Mouse (Mus musculus) heart, embryonic 12.5 days (tissue): Measurements from ENCODE around the gene Hist1h2bq. TPM values are rescaled to one million over a fixed set of nuclear protein-coding genes. Genes with fewer than 3 reads are reported as not detected.
"Not testable (repeated sequence)": the region's sequence is repeated elsewhere in the genome, so short reads cannot be mapped to it uniquely, and the experiment has no call there.

ENCODE experiments used
- ATAC-seq: fragments of 200-750 bp; cut with Nextera tagmentation; 2 replicates; pipeline ENCODE4 v1.8.0; 2017; ENCODE audit warnings: moderate TSS enrichment, moderate library complexity; ENCODE audit not compliant: insufficient number of reproducible peaks, low FRiP score
- H3K27ac ChIP-seq: fragments of 300-500 bp; sonication (generic); 2 replicates; pipeline ENCODE4 v1.5.1; 2016; ENCODE audit warnings: mild to moderate bottlenecking, moderate library complexity; ENCODE audit not compliant: poor library complexity, severe bottlenecking
- H3K27me3 ChIP-seq: fragments of 300-500 bp; sonication (generic); replicated peaks from 2 replicates; pipeline ENCODE4 v1.6.1; 2016; ENCODE audit warnings: mild to moderate bottlenecking, moderate library complexity
- H3K36me3 ChIP-seq: fragments of 300-500 bp; sonication (generic); 2 replicates; pipeline ENCODE4 v1.6.1; 2016; ENCODE audit warnings: mild to moderate bottlenecking, moderate library complexity
- H3K4me1 ChIP-seq: fragments of 300-500 bp; sonication (generic); replicated peaks from 2 replicates; pipeline ENCODE4 v1.6.1; 2016; ENCODE audit warnings: mild to moderate bottlenecking
- H3K4me2 ChIP-seq: fragments of 300-500 bp; sonication (generic); 2 replicates; pipeline ENCODE4 v1.6.1; 2016; ENCODE audit warnings: mild to moderate bottlenecking, moderate library complexity
- H3K4me3 ChIP-seq: fragments of 300-500 bp; sonication (generic); 2 replicates; pipeline ENCODE4 v1.5.1; 2016; ENCODE audit warnings: mild to moderate bottlenecking
- H3K9ac ChIP-seq: fragments of 300-500 bp; sonication (generic); 2 replicates; pipeline ENCODE4 v1.6.1; 2016; ENCODE audit warnings: mild to moderate bottlenecking, moderate library complexity
- H3K9me3 ChIP-seq: fragments of 300-500 bp; sonication (generic); replicated peaks from 2 replicates; pipeline ENCODE4 v1.6.1; 2016; ENCODE audit warnings: mild to moderate bottlenecking, moderate library complexity
- WGBS: fragments of 180-500 bp; shearing (Covaris S2); methylation state at CpG from one replicate; pipeline ENCODE4 v1.1.7; 2016; 5-methylcytosine and 5-hydroxymethylcytosine counted together
- polyA plus RNA-seq: library from polyadenylated mRNA; unstranded; fragments of >200 nt; fragmentation: Nextera tagmentation; extraction: Ambion mirVana; gene quantifications from 2 replicates; pipeline ENCODE4 v1.2.1, GENCODE M21; 2016

Hist1h2bq gene
- polyA plus RNA-seq, 1 experiment from 2014 or later = 8.4 TPM

GRCm38 (mm10) chr13:21787760-21788593 lies 22.0 kb downstream of the Hist1h2bq start:
- H3K4me2 ChIP-seq = peak overlapping the region; percentile 65
- peaks cover 26% of the 10 kb centered on the region for H3K4me1 ChIP-seq
- H3K27me3 ChIP-seq = no peaks in the 10 kb centered on the region
- 0 out of 2 replicates have a peak, but pooled peaks have one; percentile 9 for ATAC-seq
- no peaks in the 10 kb centered on the region for H3K36me3 ChIP-seq
- peak overlapping the region; percentile 45; the same call in 1 of the 2 replicates for H3K9ac ChIP-seq
- no peaks in the 10 kb centered on the region for H3K9me3 ChIP-seq
- 0 out of 2 replicates have a peak overlapping the region, but pooled peaks have one; percentile 24 for H3K4me3 ChIP-seq
- 20% methylated on average over 17 of the region's 21 CpGs for WGBS
- peak overlapping the region; percentile 57 for H3K27ac ChIP-seq

DNA sequence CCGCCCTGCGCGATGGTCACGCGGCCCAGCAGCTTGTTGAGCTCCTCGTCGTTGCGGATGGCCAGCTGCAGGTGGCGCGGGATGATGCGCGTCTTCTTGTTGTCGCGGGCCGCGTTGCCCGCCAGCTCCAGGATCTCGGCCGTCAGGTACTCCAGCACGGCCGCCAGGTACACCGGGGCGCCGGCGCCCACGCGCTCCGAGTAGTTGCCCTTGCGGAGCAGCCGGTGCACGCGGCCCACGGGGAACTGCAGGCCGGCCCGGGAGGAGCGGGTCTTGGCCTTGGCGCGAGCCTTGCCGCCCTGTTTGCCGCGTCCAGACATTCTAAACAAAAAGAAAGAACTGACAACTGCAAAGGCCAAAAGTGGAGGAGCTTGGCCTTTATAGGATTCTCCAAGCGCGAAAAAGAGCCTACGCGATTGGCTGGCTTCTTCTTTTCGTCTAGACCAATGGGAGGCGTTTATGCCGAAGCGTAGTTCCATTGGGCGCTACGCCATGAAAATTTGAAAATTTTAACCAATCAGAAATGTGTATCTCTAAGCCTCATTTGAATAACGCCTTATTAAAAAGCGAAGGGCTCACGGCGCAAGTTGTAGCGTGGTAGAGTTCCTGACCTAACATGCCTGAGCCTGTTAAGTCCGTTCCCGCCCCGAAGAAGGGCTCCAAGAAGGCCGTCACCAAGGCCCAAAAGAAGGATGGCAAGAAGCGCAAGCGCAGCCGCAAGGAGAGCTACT lies 22.9 kb downstream of the Hist1h2bq start, which contains the start of the genes Hist1h2an and Hist1h2bp:
Hist1h2an (minus strand) TSS at position 320 of the 731 bp plus-strand sequence.
Hist1h2bp (plus strand) TSS at position 563 of the 731 bp plus-strand sequence.
- ATAC-seq = peak; percentile 94
- WGBS = under 1% methylated on average over 43 of the region's 63 CpGs

GRCm38 (mm10) chr13:21786189-21786898 lies 23.7 kb downstream of the Hist1h2bq start:
- H3K4me3 ChIP-seq = peak overlapping the region; percentile 42
- H3K4me2 ChIP-seq = peak overlapping the region; percentile 65
- no peaks in the 10 kb centered on the region for H3K36me3 ChIP-seq
- peak overlapping the region; percentile 67; the same call in 1 of the 2 replicates for H3K9ac ChIP-seq
- peaks cover 32% of the 10 kb centered on the region for H3K4me1 ChIP-seq
- H3K27me3 ChIP-seq = no peaks in the 10 kb centered on the region
- no peaks in the 10 kb centered on the region for H3K9me3 ChIP-seq
- ATAC-seq = no peak
- WGBS = 10% methylated on average over 8 of the region's 8 CpGs
- peak overlapping the region; percentile 83 for H3K27ac ChIP-seq

More for the DNA sequence above, 22.9 kb downstream of the Hist1h2bq start, which contains the start of the genes Hist1h2an and Hist1h2bp:
- H3K36me3 ChIP-seq, H3K27me3 ChIP-seq, H3K9me3 ChIP-seq: not testable (repeated sequence)
- H3K27ac ChIP-seq = peak within 1 kb of the TSS; percentile 83
- H3K4me2 ChIP-seq = peak within 1 kb of the TSS; percentile 65
- peak within 1 kb of the TSS; percentile 42 for H3K4me3 ChIP-seq
- peaks cover 32% of the 10 kb centered on the region for H3K4me1 ChIP-seq
- peak within 1 kb of the TSS; percentile 67; the same call in 1 of the 2 replicates for H3K9ac ChIP-seq

- H3K4me3 ChIP-seq = 0 out of 2 replicates have a peak overlapping the region, but pooled peaks have one; percentile 37
- ATAC-seq = no peak
- no peaks in the 10 kb centered on the region for H3K9me3 ChIP-seq
- peak overlapping the region; percentile 85 for H3K27ac ChIP-seq
- peaks cover 33% of the 10 kb centered on the region for H3K4me1 ChIP-seq
- H3K9ac ChIP-seq = peak overlapping the region; percentile 64
- H3K27me3 ChIP-seq = no peaks in the 10 kb centered on the region
- H3K36me3 ChIP-seq = no peaks in the 10 kb centered on the region
- 41% methylated on average over 6 of the region's 6 CpGs for WGBS
- peak overlapping the region; percentile 66 for H3K4me2 ChIP-seq
Measured at GRCm38 (mm10) chr13:21784311-21784710, 25.7 kb downstream of the Hist1h2bq start.

DNA sequence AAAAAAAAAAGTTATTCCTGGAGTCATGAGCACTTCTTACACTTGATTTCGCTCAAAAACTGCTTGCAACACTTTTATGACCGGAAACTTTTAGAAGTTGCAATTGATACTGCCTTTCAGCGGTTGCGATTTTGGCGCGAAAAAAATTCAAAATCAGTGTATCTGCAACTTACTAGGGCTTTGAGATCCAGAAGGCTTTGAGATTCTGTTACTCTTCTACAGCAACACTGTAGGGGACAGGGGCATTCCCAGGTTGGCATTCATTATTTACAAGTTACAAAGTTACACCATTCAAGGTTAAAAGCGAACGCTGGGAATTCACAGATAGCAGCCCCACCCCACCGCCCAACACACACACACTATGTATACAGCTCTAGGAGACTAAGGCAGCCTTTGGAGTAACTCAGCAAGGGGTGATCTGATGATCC lies 26.2 kb downstream of the Hist1h2bq start:
- Histone ChIP-seq H3K9ac (peak overlapping the region; percentile 64), H3K4me3 (peak overlapping the region; percentile 37), H3K27ac (peak overlapping the region; percentile 85), H3K9me3 (no peaks in the 10 kb centered on the region), H3K36me3 (no peaks in the 10 kb centered on the region), H3K27me3 (no peaks in the 10 kb centered on the region), H3K4me2 (peak overlapping the region; percentile 66), H3K4me1 (peaks cover 33% of the 10 kb centered on the region)
- no peak for ATAC-seq
- 3% methylated on average over 9 of the region's 9 CpGs for WGBS

DNA sequence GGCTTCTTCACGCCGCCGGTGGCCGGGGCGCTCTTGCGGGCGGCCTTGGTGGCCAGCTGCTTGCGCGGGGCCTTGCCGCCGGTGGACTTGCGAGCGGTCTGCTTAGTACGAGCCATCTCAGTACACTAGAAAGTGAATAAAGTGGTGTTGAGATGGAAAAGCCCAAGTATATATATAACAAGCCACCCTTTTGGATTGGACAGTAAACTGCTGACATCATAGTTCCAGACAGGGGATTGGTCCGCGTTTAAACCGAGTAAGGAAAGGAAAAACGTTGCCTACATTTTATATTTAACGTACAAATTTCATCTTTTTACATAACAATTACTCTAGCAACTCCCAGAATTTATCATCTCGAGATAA lies 26.8 kb downstream of the Hist1h2bq start, which contains the start of gene Hist1h3i:
Hist1h3i (minus strand) TSS at position 116 of the 363 bp plus-strand sequence.
- Histone ChIP-seq H3K27me3 (no peaks in the 10 kb centered on the region), H3K36me3 (no peaks in the 10 kb centered on the region), H3K4me1 (peaks cover 31% of the 10 kb centered on the region), H3K9ac (peak within 1 kb of the TSS; percentile 86), H3K4me2 (peak within 1 kb of the TSS; percentile 89), H3K4me3 (peak within 1 kb of the TSS; percentile 53), H3K9me3 (no peaks in the 10 kb centered on the region), H3K27ac (peak within 1 kb of the TSS; percentile 89)
- WGBS = 0% methylated on average over 13 of the region's 20 CpGs
- peak; percentile 76 for ATAC-seq

- Histone ChIP-seq H3K4me3 (peak overlapping the region; percentile 53), H3K27ac (peak overlapping the region; percentile 89), H3K9ac (peak overlapping the region; percentile 86), H3K4me2 (peak overlapping the region; percentile 89), H3K4me1 (peaks cover 28% of the 10 kb centered on the region)
- not testable (repeated sequence) for H3K27me3 ChIP-seq, H3K9me3 ChIP-seq, ATAC-seq, H3K36me3 ChIP-seq
- 1% methylated on average over 22 of the region's 35 CpGs for WGBS
Measured at GRCm38 (mm10) chr13:21782361-21783254, 27.4 kb downstream of the Hist1h2bq start.

DNA sequence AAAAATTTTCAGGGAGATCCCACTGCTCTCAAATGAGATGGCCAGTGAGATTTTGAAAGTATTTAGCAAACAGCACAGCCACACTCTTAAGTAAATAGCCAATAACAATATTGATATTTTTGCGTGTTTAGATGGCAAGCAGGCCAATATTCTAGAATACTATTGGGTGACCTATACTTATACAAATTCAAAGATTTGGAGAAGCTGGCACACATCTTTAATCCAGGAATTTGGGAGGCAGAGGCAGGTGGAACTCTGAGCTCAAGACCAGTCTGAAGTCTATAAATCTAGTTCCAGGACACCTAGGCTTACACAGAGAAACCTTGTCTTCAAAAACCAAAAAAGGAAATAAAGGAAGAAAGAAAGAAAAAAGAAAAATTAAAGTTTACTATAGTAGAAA lies 28.4 kb downstream of the Hist1h2bq start:
- Histone ChIP-seq H3K4me2 (no peak overlapping the region), H3K9ac (no peak overlapping the region), H3K9me3 (no peaks in the 10 kb centered on the region), H3K36me3 (no peaks in the 10 kb centered on the region), H3K27me3 (no peaks in the 10 kb centered on the region), H3K4me1 (peaks cover 28% of the 10 kb centered on the region), H3K4me3 (no peak overlapping the region), H3K27ac (no peak overlapping the region)
- 91% methylated on average over 1 of the region's 1 CpGs for WGBS
- ATAC-seq = no peak

DNA sequence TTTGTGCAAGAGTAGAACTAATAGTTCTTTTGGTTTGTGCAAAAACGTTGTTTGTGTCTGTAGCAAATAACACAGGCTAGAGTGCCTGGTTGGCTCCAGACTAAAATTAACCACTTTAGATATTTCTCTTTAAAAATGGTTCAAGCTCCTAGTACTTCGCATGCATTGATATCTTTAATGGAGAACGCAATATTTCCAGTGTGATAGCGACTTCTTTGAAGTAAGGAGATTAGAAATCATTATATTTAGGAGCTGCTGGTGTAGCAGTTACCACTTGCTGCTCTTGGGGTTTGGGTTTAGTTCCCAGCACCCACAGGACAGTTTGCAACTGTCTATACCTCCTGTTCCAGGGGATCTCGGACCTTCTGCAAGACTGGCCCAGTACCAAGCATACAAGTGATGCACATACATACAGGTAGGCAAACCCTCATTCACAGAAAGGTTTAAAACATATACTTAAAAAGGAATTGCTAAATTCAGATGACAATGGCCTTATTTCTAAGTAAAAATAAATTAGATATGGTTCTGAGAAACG lies 28.9 kb downstream of the Hist1h2bq start:
- Histone ChIP-seq H3K9ac (no peak overlapping the region), H3K4me1 (peaks cover 26% of the 10 kb centered on the region), H3K4me3 (peak overlapping the region; percentile 66), H3K36me3 (no peaks in the 10 kb centered on the region), H3K9me3 (no peaks in the 10 kb centered on the region), H3K4me2 (peak overlapping the region; percentile 88; the same call in 1 of the 2 replicates), H3K27ac (no peak overlapping the region), H3K27me3 (no peaks in the 10 kb centered on the region)
- WGBS = 42% methylated on average over 6 of the region's 6 CpGs
- no peak for ATAC-seq
